Mouse (Mus musculus) thymus, adult 2 months (tissue): ENCODE data around the gene 4930519G04Rik. TPM values are rescaled to one million over a fixed set of nuclear protein-coding genes. Genes with fewer than 3 reads are reported as not detected.

Experiments used
- DNase-seq: peaks from one replicate; pipeline ENCODE4 v3.0.0; 2021
- H3K27ac ChIP-seq: fragments of 200-500 bp; 2 replicates; pipeline ENCODE4 v1.5.1; 2012; ENCODE audit warnings: low read length, control low read depth; ENCODE audit not compliant: control insufficient read depth, insufficient read depth
- H3K27me3 ChIP-seq: fragments of 200-500 bp; 2 replicates; pipeline ENCODE4 v1.6.1; 2012; ENCODE audit warnings: mild to moderate bottlenecking, low read length, moderate library complexity, mixed read lengths; ENCODE audit not compliant: control insufficient read depth, insufficient read depth
- H3K36me3 ChIP-seq: fragments of 200-500 bp; 2 replicates; pipeline ENCODE4 v1.6.1; 2012; ENCODE audit warnings: mild to moderate bottlenecking, low read length, moderate library complexity; ENCODE audit not compliant: control insufficient read depth, insufficient read depth
- H3K4me1 ChIP-seq: fragments of 200-500 bp; replicated peaks from 2 replicates; pipeline ENCODE4 v1.6.1; 2012; ENCODE audit warnings: low read length; ENCODE audit not compliant: control insufficient read depth, insufficient read depth
- H3K4me3 ChIP-seq: fragments of 200-500 bp; 2 replicates; pipeline ENCODE4 v1.5.1; 2012; ENCODE audit warnings: mild to moderate bottlenecking, low read length, control low read depth, moderate library complexity; ENCODE audit not compliant: control insufficient read depth, insufficient read depth
- CTCF ChIP-seq: fragments of 200-500 bp; IDR thresholded peaks from 2 replicates; pipeline ENCODE4 v1.5.1; 2012; ENCODE audit warnings: mild to moderate bottlenecking, control low read depth, low read length, moderate library complexity, borderline replicate concordance; ENCODE audit not compliant: control insufficient read depth, poor library complexity, insufficient read depth; ENCODE audit errors: extremely low read depth
- POLR2A ChIP-seq: fragments of 200-500 bp; IDR thresholded peaks from 2 replicates; pipeline ENCODE4 v1.6.1; 2012; ENCODE audit warnings: mild to moderate bottlenecking, low read length, control low read depth, moderate library complexity; ENCODE audit not compliant: control insufficient read depth, poor library complexity, insufficient read depth; ENCODE audit errors: extremely low read depth
- WGBS: fragments of 180-500 bp; shearing (Covaris S2); methylation state at CpG from one replicate; pipeline ENCODE4 v1.1.7; 2018; 5-methylcytosine and 5-hydroxymethylcytosine counted together
- polyA plus RNA-seq: library from polyadenylated mRNA; depleted of rRNA; stranded (reverse); fragments of >200 nt; gene quantifications from 2 replicates; pipeline ENCODE4 v1.2.3, GENCODE M21; 2012

The 4930519G04Rik gene
- polyA plus RNA-seq, 1 experiment, result not detected

DNA sequence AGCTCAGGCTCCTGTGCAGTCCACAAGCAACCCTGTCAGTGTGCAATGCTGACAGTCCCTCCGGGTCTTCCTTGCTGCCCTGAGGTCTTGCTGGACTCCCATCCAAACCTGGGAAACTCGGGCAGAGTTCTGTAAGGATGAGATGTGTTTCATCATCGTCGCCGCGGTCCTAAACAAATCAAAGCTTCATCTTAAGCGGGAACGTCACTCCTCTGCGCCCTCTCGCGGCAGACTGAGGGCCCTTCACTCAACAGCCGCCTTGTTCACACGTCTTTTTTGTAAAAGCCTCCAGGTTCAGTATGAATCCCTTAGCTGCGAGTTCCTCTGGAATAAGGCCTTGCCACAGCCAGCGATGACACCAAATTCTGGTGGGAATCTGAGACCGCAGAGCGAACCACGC lies 5.8 kb downstream of the 4930519G04Rik start:
- DNase-seq, result peak; percentile 54
- 6% methylated on average over 18 of the region's 18 CpGs for WGBS
- H3K27ac ChIP-seq, result no peak overlapping the region
- H3K27me3 ChIP-seq, result no peaks in the 10 kb centered on the region
- no peaks in the 10 kb centered on the region for H3K36me3 ChIP-seq
- H3K4me1 ChIP-seq, result 0 out of 2 replicates have a peak, but pooled peaks cover 2% of the 10 kb centered on the region
- TF ChIP-seq CTCF (peak; percentile 75; the same call in 1 of the 2 replicates), POLR2A (no peak)
- no peak overlapping the region for H3K4me3 ChIP-seq

DNA sequence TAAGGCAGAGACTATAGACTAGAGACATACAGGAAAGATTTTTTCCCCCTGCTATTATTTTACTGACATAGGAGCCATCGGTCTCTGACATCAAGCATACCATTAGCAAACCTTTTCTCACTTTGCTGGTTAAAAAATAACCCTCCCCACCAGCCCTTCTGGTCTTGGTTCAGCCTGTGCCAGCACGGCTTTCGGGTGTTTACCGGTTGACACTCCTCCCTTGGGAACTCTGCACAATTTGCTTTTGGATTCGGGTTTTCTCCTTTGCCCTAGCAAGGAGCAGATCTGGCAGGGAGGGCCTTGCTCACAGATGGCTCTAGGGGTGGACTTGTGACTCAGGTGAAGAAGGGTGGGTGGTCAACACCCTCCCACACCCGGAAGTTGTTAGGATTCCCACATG lies 8.3 kb downstream of the 4930519G04Rik start:
- Histone ChIP-seq H3K4me3 (no peak overlapping the region), H3K27ac (no peak overlapping the region), H3K4me1 (0 out of 2 replicates have a peak, but pooled peaks cover 4% of the 10 kb centered on the region), H3K27me3 (no peaks in the 10 kb centered on the region), H3K36me3 (no peaks in the 10 kb centered on the region)
- no peak for TF ChIP-seq POLR2A
- TF ChIP-seq CTCF, result no peak
- WGBS, result 87% methylated on average over 6 of the region's 6 CpGs
- no peak for DNase-seq

DNA sequence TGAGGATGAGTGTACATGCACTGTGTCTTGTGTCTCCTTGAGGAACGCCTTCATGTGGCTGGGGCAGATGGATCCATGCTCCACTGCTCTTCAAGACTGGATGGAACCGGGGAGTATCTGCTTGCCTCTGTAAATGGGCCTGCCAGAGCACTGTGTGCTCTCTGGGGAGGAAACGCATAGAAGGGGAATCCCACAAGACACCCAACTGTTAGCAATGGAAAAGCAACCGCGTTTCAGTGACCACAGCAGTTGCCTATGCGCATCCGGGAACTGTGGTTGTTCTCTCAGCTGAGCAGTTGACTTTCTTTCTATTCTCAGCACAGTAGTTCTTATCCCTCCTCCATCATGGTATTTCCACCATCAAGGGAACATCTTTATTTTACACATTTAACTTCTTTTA lies 11.3 kb downstream of the 4930519G04Rik start:
- TF ChIP-seq CTCF, result no peak
- 33% methylated on average over 7 of the region's 7 CpGs for WGBS
- Histone ChIP-seq H3K4me3 (no peak overlapping the region), H3K27me3 (no peaks in the 10 kb centered on the region), H3K36me3 (no peaks in the 10 kb centered on the region), H3K27ac (no peak overlapping the region), H3K4me1 (0 out of 2 replicates have a peak, but pooled peaks cover 4% of the 10 kb centered on the region)
- no peak for DNase-seq

DNA sequence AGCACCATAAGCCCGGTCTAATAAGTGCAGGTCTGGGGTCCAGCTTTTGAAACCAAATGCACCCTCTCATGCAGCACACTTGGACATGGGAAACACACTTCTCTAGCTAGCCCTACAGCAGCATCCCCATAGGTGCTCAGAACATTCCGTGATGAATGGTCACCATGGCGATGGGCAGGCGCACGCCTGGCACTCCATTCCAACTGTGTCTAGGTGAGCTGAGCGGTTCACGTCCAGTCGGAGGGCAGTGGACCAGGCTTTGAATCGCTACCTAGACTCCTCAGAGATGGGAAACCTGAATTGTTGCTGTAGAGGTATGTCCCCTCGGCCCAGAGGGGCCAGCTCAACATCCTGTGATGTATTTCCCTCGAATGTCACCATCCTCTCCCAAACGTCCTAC lies 11.8 kb downstream of the 4930519G04Rik start:
- Histone ChIP-seq H3K27ac (no peak overlapping the region), H3K4me1 (0 out of 2 replicates have a peak, but pooled peaks cover 4% of the 10 kb centered on the region), H3K36me3 (no peaks in the 10 kb centered on the region), H3K27me3 (no peaks in the 10 kb centered on the region), H3K4me3 (no peak overlapping the region)
- DNase-seq, result no peak
- TF ChIP-seq POLR2A (no peak), CTCF (no peak)
- 96% methylated on average over 12 of the region's 12 CpGs for WGBS

DNA sequence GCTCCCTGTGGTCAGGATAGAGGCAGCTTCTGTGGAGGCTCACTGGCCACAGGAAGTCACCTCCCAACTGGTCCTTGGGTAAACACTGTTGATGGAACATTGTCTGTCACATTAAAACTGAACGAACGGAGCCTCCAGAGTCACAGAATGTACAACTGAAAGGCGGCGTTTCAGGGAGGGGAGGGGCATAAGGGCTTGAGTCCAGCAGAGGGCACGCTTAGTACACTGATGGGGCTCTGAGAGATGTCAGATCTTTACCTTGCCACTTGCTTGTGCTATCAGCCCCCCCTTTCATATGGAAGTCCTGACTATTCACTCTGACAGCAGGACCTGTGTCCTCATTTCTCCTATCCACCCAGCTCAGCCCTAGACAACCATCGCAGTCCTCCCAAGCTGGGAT lies 22.4 kb downstream of the 4930519G04Rik start:
- Histone ChIP-seq H3K4me1 (no peaks in the 10 kb centered on the region), H3K4me3 (no peak overlapping the region), H3K27me3 (no peaks in the 10 kb centered on the region), H3K36me3 (no peaks in the 10 kb centered on the region), H3K27ac (no peak overlapping the region)
- no peak for DNase-seq
- WGBS, result 48% methylated on average over 6 of the region's 6 CpGs
- TF ChIP-seq CTCF (no peak), POLR2A (no peak)

DNA sequence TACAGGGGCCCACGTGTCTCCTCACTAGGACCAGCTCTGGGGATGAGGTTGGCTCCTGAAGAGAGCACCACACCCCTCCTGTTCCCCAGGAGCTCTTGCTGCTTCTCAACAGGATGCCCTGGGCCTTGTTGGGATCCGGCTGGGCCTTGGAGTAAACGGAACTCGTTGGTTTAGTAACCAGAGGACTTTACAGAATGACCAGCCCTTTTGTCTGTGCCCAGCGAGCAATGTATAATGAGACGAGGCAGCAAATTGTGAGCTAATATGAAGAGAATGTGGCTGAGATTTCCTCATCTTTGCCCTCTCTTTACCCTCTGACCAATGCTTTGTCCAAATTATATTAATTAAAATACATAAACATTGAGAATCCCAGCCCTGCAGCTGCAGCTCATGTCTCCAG lies 22.9 kb downstream of the 4930519G04Rik start:
- H3K36me3 ChIP-seq, result no peaks in the 10 kb centered on the region
- H3K27me3 ChIP-seq, result no peaks in the 10 kb centered on the region
- TF ChIP-seq POLR2A (no peak), CTCF (no peak)
- WGBS, result 89% methylated on average over 6 of the region's 6 CpGs
- no peak overlapping the region for H3K4me3 ChIP-seq
- no peak overlapping the region for H3K27ac ChIP-seq
- H3K4me1 ChIP-seq, result no peaks in the 10 kb centered on the region
- DNase-seq, result no peak

DNA sequence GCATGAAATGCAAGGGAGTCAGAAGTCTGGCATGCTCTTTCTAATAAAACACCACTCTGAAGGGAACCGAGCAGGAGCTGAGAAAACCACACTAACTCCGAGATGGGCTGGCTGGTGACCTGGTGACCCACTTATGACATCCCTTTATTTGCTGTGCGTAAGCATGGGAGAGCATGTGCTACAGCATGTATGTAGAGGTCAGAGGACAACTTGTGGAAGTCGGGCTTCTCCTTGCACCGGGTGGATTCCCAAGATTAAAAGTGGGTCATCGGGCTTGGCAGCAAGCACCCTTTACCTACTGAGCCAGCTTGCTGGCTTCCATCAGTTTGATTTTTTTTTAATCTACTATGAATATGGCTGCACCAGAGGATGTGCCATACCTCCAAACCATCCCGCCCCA lies 24.0 kb downstream of the 4930519G04Rik start:
- DNase-seq, result no peak
- no peak overlapping the region for H3K4me3 ChIP-seq
- H3K36me3 ChIP-seq, result no peaks in the 10 kb centered on the region
- no peak overlapping the region for H3K27ac ChIP-seq
- no peaks in the 10 kb centered on the region for H3K4me1 ChIP-seq
- 96% methylated on average over 7 of the region's 7 CpGs for WGBS
- H3K27me3 ChIP-seq, result no peaks in the 10 kb centered on the region
- TF ChIP-seq POLR2A, result no peak
